Mouse (Mus musculus): Measurements from ENCODE around the gene Glb1l. TPM values are rescaled to one million over a fixed set of nuclear protein-coding genes. Genes with fewer than 3 reads are reported as not detected.

Gene Glb1l
- polyA plus RNA-seq, 1 experiment from 2014 or later, result 19.5 TPM

- Histone ChIP-seq H3K4me1 (replicated peaks; ENCODE audit: control insufficient read depth, insufficient read depth, low read length) (no peaks in the 10 kb centered on the region), H3K4me2 (replicated peaks; ENCODE audit: low read depth, low read length) (no peak overlapping the region), H3K9ac (ENCODE audit: low read depth, low read length) (no peak overlapping the region), H3K36me3 (ENCODE audit: control insufficient read depth, insufficient read depth, low read length) (no peaks in the 10 kb centered on the region), H3K4me3 (ENCODE audit: low read depth, low read length) (no peak overlapping the region), H3K9me3 (ENCODE audit: control insufficient read depth, low read length) (no peaks in the 10 kb centered on the region), H3K27ac (ENCODE audit: low read depth, low read length) (no peak overlapping the region), H3K27me3 (ENCODE audit: control insufficient read depth, insufficient read depth, low read length) (no peaks in the 10 kb centered on the region)
- DNase-seq (ENCODE audit: low spot score), result no peak
- no peak for ATAC-seq (ENCODE audit: low FRiP score)
- WGBS, result 72% methylated on average over 5 of the region's 5 CpGs
Observed at GRCm38 (mm10) chr1:75159540-75160255, 50.9 kb downstream of the Glb1l start.

DNA sequence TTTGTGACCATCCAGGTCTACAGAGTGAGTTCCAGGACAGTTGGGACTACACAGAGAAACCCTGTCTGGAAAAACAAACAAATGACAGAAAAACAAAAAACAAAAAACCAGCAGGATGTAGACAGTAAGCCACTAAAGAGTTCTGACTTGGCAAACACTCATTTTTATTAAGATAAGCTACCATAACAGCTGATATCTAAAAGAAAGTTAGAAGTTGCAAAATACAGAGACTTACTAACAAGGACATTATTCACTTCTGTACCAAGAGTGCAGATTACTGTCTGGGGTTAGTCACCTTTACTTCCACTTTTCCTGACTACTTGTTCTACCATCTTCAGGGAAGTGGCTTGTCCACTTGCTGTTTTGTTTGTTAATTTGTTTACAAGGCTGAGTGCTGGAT, 51.6 kb downstream of the Glb1l start:
- no peaks in the 10 kb centered on the region for H3K36me3 ChIP-seq (ENCODE audit: control insufficient read depth, insufficient read depth, low read length)
- H3K27me3 ChIP-seq (ENCODE audit: control insufficient read depth, insufficient read depth, low read length), result no peaks in the 10 kb centered on the region
- no peaks in the 10 kb centered on the region for H3K4me1 ChIP-seq (replicated peaks; ENCODE audit: control insufficient read depth, insufficient read depth, low read length)
- ATAC-seq (ENCODE audit: low FRiP score) (no peak), DNase-seq (ENCODE audit: low spot score) (no peak)
- H3K9me3 ChIP-seq (ENCODE audit: control insufficient read depth, low read length), result no peaks in the 10 kb centered on the region
- H3K4me2 ChIP-seq (replicated peaks; ENCODE audit: low read depth, low read length), result no peak overlapping the region
- H3K9ac ChIP-seq (ENCODE audit: low read depth, low read length), result no peak overlapping the region
- H3K27ac ChIP-seq (ENCODE audit: low read depth, low read length), result no peak overlapping the region
- H3K4me3 ChIP-seq (ENCODE audit: low read depth, low read length), result no peak overlapping the region

DNA sequence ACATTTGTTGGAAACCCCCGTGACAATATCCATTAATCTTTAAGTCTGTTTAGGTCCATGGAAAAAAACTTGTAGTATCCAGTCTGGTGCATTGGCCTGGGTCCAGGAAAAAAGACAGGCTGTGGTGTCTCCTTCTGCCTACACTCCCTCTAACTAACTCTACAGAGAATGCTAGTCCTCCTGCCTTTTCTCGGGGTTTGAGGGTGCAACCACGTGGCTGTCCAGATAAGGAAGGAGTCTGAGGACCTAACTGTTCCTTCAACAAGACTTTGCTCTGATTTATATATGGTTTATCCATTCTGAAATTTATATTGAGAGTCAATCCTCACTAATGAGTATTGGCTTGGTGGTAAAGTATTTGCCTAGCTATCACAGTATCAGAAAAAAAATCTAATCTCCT, 54.8 kb downstream of the Glb1l start:
- no peaks in the 10 kb centered on the region for H3K9me3 ChIP-seq (ENCODE audit: control insufficient read depth, low read length)
- H3K4me3 ChIP-seq (ENCODE audit: low read depth, low read length), result no peak overlapping the region
- H3K27me3 ChIP-seq (ENCODE audit: control insufficient read depth, insufficient read depth, low read length), result no peaks in the 10 kb centered on the region
- no peak overlapping the region for H3K9ac ChIP-seq (ENCODE audit: low read depth, low read length)
- no peaks in the 10 kb centered on the region for H3K36me3 ChIP-seq (ENCODE audit: control insufficient read depth, insufficient read depth, low read length)
- DNase-seq (ENCODE audit: low spot score) (no peak), ATAC-seq (ENCODE audit: low FRiP score) (no peak)
- H3K4me2 ChIP-seq (replicated peaks; ENCODE audit: low read depth, low read length), result no peak overlapping the region
- WGBS, result 74% methylated on average over 3 of the region's 3 CpGs
- no peak overlapping the region for H3K27ac ChIP-seq (ENCODE audit: low read depth, low read length)
- H3K4me1 ChIP-seq (replicated peaks; ENCODE audit: control insufficient read depth, insufficient read depth, low read length), result no peaks in the 10 kb centered on the region

DNA sequence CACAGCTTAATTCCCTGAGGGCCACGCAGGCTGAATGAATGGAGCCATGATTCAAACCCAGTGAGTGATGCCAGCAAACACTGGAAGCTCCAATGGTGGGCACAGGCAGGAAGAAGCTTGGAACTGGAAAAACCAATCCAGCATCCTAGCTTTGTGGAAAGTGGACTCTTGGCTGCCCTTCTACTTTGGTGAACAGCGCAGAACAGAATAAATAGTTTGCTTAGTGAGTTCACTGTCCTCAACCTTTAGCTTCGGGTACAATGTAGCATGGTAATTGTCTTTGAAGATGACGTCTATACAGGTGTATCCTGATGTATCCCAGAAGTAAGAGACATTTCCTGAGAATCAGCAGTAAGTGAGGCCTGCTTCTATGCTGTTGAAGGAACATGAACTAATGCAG, 61.9 kb downstream of the Glb1l start:
- H3K27ac ChIP-seq (ENCODE audit: low read depth, low read length), result no peak overlapping the region
- WGBS, result 92% methylated on average over 4 of the region's 4 CpGs
- H3K36me3 ChIP-seq (ENCODE audit: control insufficient read depth, insufficient read depth, low read length), result peaks cover 7% of the 10 kb centered on the region; the same call in 1 of the 2 replicates
- 0 out of 2 replicates have a peak, but pooled peaks cover 5% of the 10 kb centered on the region for H3K4me1 ChIP-seq (replicated peaks; ENCODE audit: control insufficient read depth, insufficient read depth, low read length)
- no peak overlapping the region for H3K4me3 ChIP-seq (ENCODE audit: low read depth, low read length)
- H3K9me3 ChIP-seq (ENCODE audit: control insufficient read depth, low read length), result no peaks in the 10 kb centered on the region
- no peak overlapping the region for H3K9ac ChIP-seq (ENCODE audit: low read depth, low read length)
- H3K27me3 ChIP-seq (ENCODE audit: control insufficient read depth, insufficient read depth, low read length), result no peaks in the 10 kb centered on the region
- H3K4me2 ChIP-seq (replicated peaks; ENCODE audit: low read depth, low read length), result no peak overlapping the region
- DNase-seq (ENCODE audit: low spot score) (no peak), ATAC-seq (ENCODE audit: low FRiP score) (no peak)

Other genes starting within 250 kb of the Glb1l start
- 14.8 and 15.2 TPM in 2 replicates for gene Nhej1, start 85.6 kb downstream of the Glb1l start, polyA plus RNA-seq (2014; fragmentation: Nextera tagmentation; extraction: Ambion mirVana)
- gene Slc23a3, start 76.9 kb downstream of the Glb1l start, polyA plus RNA-seq (2014; fragmentation: Nextera tagmentation; extraction: Ambion mirVana), result not detected in 2 replicates
- gene Cnppd1, start 68.1 kb downstream of the Glb1l start, polyA plus RNA-seq (2014; fragmentation: Nextera tagmentation; extraction: Ambion mirVana), result 47.4 and 49.0 TPM in 2 replicates
- gene Retreg2, start 68.0 kb downstream of the Glb1l start, polyA plus RNA-seq (2014; fragmentation: Nextera tagmentation; extraction: Ambion mirVana), result 50.3 and 58.4 TPM in 2 replicates
- gene Zfand2b, start 42.2 kb downstream of the Glb1l start, polyA plus RNA-seq (2014; fragmentation: Nextera tagmentation; extraction: Ambion mirVana), result 37.4 and 37.7 TPM in 2 replicates
- gene Abcb6, start 30.4 kb downstream of the Glb1l start, polyA plus RNA-seq (2014; fragmentation: Nextera tagmentation; extraction: Ambion mirVana), result 21.8 and 23.9 TPM in 2 replicates
- 12.8 and 14.9 TPM in 2 replicates for gene Ankzf1, start 18.7 kb downstream of the Glb1l start, polyA plus RNA-seq (2014; fragmentation: Nextera tagmentation; extraction: Ambion mirVana)
- gene Atg9a, start 18.6 kb downstream of the Glb1l start, polyA plus RNA-seq (2014; fragmentation: Nextera tagmentation; extraction: Ambion mirVana), result 17.4 and 18.6 TPM in 2 replicates
- 110 and 125 TPM in 2 replicates for gene Stk16, start within 50 bp of the Glb1l start, polyA plus RNA-seq (2014; fragmentation: Nextera tagmentation; extraction: Ambion mirVana)
- gene Tuba4a, start 9.1 kb upstream of the Glb1l start, polyA plus RNA-seq (2014; fragmentation: Nextera tagmentation; extraction: Ambion mirVana), result 10.7 and 12.4 TPM in 2 replicates
- not detected in 2 replicates for gene A630095N17Rik, start 21.3 kb upstream of the Glb1l start, polyA plus RNA-seq (2014; fragmentation: Nextera tagmentation; extraction: Ambion mirVana)
- gene Dnajb2, start 25.6 kb upstream of the Glb1l start, polyA plus RNA-seq (2014; fragmentation: Nextera tagmentation; extraction: Ambion mirVana), result 17.8 and 21.4 TPM in 2 replicates
- 3.5 and 6.0 TPM in 2 replicates for gene Ptprn, start 53.7 kb upstream of the Glb1l start, polyA plus RNA-seq (2014; fragmentation: Nextera tagmentation; extraction: Ambion mirVana)
- gene Resp18, start 67.6 kb upstream of the Glb1l start, polyA plus RNA-seq (2014; fragmentation: Nextera tagmentation; extraction: Ambion mirVana), result 32.3 and 35.7 TPM in 2 replicates
- 154 and 165 TPM in 2 replicates for gene Dnpep, start 107.2 kb upstream of the Glb1l start, polyA plus RNA-seq (2014; fragmentation: Nextera tagmentation; extraction: Ambion mirVana)
- gene Des, start 149.5 kb upstream of the Glb1l start, polyA plus RNA-seq (2014; fragmentation: Nextera tagmentation; extraction: Ambion mirVana), result 2.1 and 2.4 TPM in 2 replicates
- gene Speg, start 164.5 kb upstream of the Glb1l start, polyA plus RNA-seq (2014; fragmentation: Nextera tagmentation; extraction: Ambion mirVana), result 11.1 and 12.7 TPM in 2 replicates
- 53.8 and 56.3 TPM in 2 replicates for gene Gmppa, start 225.1 kb upstream of the Glb1l start, polyA plus RNA-seq (2014; fragmentation: Nextera tagmentation; extraction: Ambion mirVana)
- gene Asic4, start 239.6 kb upstream of the Glb1l start, polyA plus RNA-seq (2014; fragmentation: Nextera tagmentation; extraction: Ambion mirVana), result 1.9 and 4.4 TPM in 2 replicates

All from hindbrain, embryonic 11.5 days (tissue).